Mouse (Mus musculus) cerebellum, adult 8-10 months (tissue): ENCODE measurements around the gene Bzw2.
A peak's percentile ranks its signal among the peaks of the same experiment; 100 is the strongest.
"Not testable (repeated sequence)": the region's sequence is repeated elsewhere in the genome, so short reads cannot be mapped to it uniquely, and the experiment has no call there.

Experiments
- DNase-seq: peaks from one replicate; pipeline ENCODE4 v3.0.0; 2022

Bzw2 gene

GRCm38 (mm10) chr12:36157638-36158308 is at the start of gene Bzw2:
Bzw2 (minus strand) TSS chr12:36158080.
- peak; percentile 48 for DNase-seq

- DNase-seq, result peak; percentile 13
These were observed 49.4 kb upstream of the Bzw2 start for GRCm38 (mm10) chr12:36207072-36207799.

- not testable (repeated sequence) for DNase-seq
These were observed 47.8 kb upstream of the Bzw2 start for GRCm38 (mm10) chr12:36205579-36206119.

DNA sequence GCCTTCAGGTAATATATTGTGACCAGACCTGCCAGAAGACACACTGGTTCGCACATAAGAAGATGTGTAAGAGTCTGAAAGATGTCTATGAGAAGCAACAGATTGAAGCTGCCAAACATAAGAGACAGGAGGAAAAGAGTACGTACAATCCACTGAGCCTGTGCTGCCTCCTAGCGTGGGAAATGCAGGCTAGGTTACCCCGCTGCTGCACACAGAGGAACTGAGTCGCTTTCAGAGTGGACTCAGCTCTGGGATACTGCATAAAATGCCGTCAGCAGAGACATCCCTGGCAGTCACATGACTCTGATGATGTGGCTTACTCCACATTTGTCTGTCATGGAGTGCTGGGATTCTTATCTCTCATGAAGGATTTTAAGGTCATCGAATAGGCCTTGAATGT is 37.1 kb upstream of the Bzw2 start:
- no peak for DNase-seq

- DNase-seq, result no peak
These were observed 32.5 kb upstream of the Bzw2 start for GRCm38 (mm10) chr12:36190343-36190742.

DNA sequence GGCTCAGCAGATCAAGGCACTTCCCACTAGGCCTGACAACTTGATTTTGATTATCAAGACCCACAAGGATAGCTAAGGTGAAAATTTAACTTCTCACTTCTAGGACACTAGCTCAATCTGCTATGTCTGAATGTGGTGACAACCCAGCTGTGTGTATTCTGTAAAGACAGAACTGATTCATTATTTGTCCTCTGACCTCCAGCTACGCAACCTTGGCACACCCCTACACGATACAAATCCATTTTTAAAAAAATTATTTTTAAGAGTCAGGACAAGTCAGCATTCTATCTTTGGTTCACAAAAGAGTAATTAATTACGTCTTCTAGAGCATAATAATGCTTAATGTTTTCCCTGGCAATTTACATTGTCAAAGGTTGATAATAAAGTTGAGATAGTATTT is 31.7 kb upstream of the Bzw2 start:
- DNase-seq, result no peak

- no peak for DNase-seq
These were observed 29.2 kb upstream of the Bzw2 start for GRCm38 (mm10) chr12:36187081-36187480.

DNA sequence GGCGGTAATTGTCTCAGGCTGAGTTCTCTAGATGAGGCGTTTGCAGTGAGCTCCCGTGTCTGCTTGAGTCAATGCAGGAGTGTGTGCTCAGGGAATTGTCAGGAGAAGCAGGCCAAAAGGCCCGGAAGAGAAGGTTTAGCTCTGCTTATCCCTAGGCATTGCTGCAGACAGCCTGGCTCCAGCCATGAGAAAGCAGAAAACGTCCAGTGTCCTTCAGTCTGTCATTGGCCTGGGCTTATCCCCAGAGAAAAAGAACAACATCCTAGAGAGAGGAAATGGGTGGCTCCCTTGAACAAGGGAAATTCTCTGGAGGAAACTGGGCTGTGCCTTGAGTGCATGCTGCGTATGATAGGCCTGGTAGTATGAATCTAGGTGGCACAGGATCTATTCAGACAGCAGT is 24.7 kb upstream of the Bzw2 start:
- DNase-seq, result no peak

- no peak for DNase-seq
These were observed 19.3 kb upstream of the Bzw2 start for GRCm38 (mm10) chr12:36177227-36177626.

GRCm38 (mm10) chr12:36165299-36165698 is 7.4 kb upstream of the Bzw2 start:
- no peak for DNase-seq

- DNase-seq, result no peak
These were observed 6.4 kb upstream of the Bzw2 start for GRCm38 (mm10) chr12:36164126-36164791.

DNA sequence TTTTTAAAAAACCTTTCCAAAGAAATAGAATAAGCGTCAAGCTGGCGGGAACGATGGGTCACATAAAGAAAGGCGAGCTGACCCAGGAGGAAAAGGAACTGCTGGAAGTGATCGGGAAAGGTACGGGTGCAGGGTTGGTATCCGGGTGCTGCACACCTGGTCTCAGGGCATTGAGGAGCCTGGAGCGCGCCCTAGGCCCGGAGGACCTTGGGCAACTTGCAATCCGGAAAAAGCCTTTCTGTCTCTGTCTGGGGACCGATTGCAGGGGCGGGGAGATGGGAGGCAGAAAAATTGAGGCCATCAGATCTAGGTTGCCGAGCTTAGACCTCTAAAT is 609 bp downstream of the Bzw2 start:
- no peak for DNase-seq

- DNase-seq, result peak; percentile 83
These were observed 1.1 kb downstream of the Bzw2 start, which contains the start of gene Ankmy2 for GRCm38 (mm10) chr12:36156637-36157303. Ankmy2 (plus strand) TSS chr12:36157114.

DNA sequence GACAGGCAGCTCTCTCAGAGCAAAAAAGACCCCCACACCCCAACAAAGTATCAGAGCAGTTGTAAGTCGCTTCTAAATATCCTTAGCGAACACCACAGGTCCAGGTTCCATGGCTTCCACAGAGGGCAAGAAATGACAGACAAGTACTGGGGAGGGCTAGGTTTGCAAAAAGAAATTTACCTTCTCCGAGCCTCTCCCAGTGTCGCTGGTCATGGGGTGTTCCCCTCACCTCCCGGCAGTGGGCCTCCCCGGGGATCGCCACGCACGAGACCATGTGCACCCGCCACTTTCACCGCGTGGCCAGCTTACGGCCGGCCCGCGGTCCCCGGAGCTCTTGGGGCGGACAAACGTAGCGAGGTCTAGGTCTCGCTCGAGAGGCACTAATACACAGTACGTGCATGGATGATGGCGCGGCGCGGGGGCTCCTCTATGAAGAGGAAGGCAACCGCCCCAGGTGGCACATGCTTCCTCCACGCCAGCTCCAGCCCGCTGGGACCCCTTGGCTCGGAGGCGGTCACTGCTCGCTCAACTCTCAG is 1.7 kb downstream of the Bzw2 start:
- DNase-seq, result no peak

DNA sequence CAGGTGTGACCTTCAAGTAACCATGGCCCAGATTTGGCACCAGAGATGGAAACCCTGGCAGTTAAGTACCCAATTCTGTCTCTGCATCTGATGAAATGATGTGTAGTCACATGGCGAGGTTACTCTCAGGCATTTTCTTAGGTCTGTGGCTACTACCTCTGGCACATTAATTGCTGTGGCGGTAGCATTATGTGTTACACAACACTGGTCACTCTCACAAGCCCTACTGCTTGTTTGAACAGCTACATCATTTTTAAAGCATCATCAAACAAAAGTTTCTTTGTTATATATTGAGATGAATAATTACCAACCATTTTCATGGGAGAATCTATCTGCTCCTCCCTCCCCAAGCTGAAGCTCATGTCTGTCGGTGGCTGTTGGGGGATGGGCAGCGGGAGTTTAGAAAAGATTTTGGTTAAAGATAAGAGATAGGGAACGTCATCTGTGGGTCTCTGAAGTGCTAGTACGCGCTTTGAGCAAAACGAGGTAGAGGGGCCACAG is 2.7 kb downstream of the Bzw2 start:
- DNase-seq, result peak; percentile 42

DNA sequence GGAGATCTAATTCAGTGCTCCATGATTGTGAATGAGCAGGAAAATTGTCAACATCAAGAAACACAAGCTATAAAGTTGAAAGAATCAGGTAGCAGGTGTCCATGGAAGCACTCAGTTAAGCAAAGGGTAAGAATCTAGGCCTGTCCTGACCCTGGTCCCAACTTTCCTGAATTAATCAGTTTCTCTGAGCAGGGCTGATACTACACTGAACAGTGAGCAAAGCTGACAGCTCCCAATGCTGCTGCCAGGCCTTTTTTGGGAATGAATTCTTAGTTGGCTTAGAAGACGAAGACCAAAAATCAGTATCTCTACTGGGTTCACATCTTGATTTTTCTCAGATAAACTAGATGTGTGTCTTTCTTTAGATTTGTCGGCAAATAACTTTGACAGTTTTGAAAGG is 7.1 kb downstream of the Bzw2 start:
- no peak for DNase-seq

- DNase-seq, result peak; percentile 60
These were observed 7.6 kb downstream of the Bzw2 start for GRCm38 (mm10) chr12:36150265-36150664.

DNA sequence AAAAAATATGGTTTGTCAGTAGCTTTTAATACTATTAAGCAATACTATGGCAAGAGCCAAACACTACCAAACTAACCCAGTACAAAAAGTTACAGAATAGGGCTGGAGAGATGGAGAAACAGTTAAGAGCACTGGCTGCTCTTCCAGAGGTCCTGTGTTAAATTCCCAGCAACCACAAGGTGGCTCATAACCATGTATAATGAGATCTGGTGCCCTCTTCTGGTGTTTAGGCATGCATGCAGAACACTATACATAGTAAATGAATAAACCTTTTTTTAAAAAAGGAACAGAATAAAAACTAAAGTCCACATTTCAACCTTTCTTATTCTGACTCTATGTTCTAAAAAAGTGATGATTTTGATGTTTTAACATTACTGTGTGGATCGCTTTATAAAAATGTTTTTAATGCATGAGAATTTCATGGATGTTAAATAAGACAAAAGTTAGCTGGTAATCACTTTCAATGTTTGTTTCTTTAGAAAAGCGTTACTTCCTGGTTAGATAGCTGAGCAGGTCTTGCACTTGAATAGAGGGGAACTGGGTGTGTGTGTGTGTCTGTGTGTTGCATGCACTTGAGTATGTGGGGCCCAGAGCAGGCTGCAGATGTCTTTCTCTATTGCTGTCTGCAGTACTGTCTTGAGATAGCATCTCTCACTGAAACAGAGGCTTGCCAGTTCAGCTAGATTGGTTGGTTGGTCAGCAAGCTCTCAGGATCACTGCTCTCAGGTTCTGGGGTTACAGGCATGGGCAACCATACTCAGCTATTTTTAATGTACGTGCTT is 11.5 kb downstream of the Bzw2 start:
- no peak for DNase-seq

- no peak for DNase-seq
These were observed 17.5 kb downstream of the Bzw2 start for GRCm38 (mm10) chr12:36140401-36140800.

GRCm38 (mm10) chr12:36137192-36137591 is 20.7 kb downstream of the Bzw2 start:
- DNase-seq, result no peak

GRCm38 (mm10) chr12:36136285-36136684 is 21.6 kb downstream of the Bzw2 start:
- no peak for DNase-seq

GRCm38 (mm10) chr12:36135409-36135808 is 22.5 kb downstream of the Bzw2 start:
- no peak for DNase-seq
